Mouse (Mus musculus): ENCODE measurements around the gene Cep55.

DNA sequence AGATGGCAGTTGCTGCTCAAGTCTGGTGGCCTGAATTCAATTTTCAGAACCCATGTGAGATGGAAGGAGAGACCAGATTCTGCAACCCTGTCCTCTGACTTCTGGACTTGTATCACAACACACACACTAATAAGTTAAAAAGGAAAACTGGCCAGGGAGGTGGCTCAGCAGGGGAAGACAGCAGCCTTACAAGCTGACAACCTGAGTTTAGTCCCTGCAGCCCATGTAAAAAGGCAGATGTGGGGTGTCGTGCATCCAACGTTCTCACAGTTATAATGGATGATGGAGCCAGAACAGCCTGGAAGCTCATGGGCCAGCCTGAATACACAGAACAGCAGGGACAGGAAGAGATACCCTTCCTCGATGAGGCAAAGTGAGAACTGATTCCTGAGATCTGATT, 26.6 kb downstream of the Cep55 start:
- TF ChIP-seq CTCF (IDR thresholded peaks at IDR 0.05; ENCODE audit: control insufficient read depth, insufficient read depth, insufficient read length) (no peak), MAX (IDR thresholded peaks at IDR 0.05) (no peak)
